Mouse (Mus musculus) midbrain, embryonic 16.5 days (tissue): ENCODE data around the gene Glipr1. TPM values are rescaled to one million over a fixed set of nuclear protein-coding genes. Genes with fewer than 3 reads are reported as not detected.
"Not testable (repeated sequence)": the region's sequence is repeated elsewhere in the genome, so short reads cannot be mapped to it uniquely, and the experiment has no call there.

Experiments used
- ATAC-seq: fragments of 200-750 bp; cut with Nextera tagmentation; 2 replicates; pipeline ENCODE4 v1.8.0; 2017; ENCODE audit warnings: moderate TSS enrichment
- H3K27ac ChIP-seq: fragments of 300-500 bp; sonication (generic); 2 replicates; pipeline ENCODE4 v1.5.1; 2014; ENCODE audit warnings: mild to moderate bottlenecking, low read length, mixed read lengths
- H3K27me3 ChIP-seq: fragments of 300-500 bp; sonication (generic); 2 replicates; pipeline ENCODE4 v1.6.1; 2014; ENCODE audit warnings: low read depth, low read length, mixed read lengths; ENCODE audit not compliant: control insufficient read depth, insufficient read depth
- H3K36me3 ChIP-seq: fragments of 300-500 bp; sonication (generic); 2 replicates; pipeline ENCODE4 v1.6.1; 2014; ENCODE audit warnings: mild to moderate bottlenecking, low read length, moderate library complexity, mixed read lengths; ENCODE audit not compliant: control insufficient read depth, insufficient read depth
- H3K4me1 ChIP-seq: fragments of 300-500 bp; sonication (generic); 2 replicates; pipeline ENCODE4 v1.6.1; 2014; ENCODE audit warnings: mild to moderate bottlenecking, low read length, mixed read lengths; ENCODE audit not compliant: control insufficient read depth, insufficient read depth
- H3K4me2 ChIP-seq: fragments of 300-500 bp; sonication (generic); 2 replicates; pipeline ENCODE4 v1.6.1; 2014; ENCODE audit warnings: mild to moderate bottlenecking, low read length, mixed read lengths
- H3K4me3 ChIP-seq: fragments of 300-500 bp; sonication (generic); 2 replicates; pipeline ENCODE4 v1.5.1; 2014; ENCODE audit warnings: low read depth, mild to moderate bottlenecking, low read length, moderate library complexity, mixed read lengths
- H3K9ac ChIP-seq: fragments of 300-500 bp; sonication (generic); 2 replicates; pipeline ENCODE4 v1.6.1; 2014; ENCODE audit warnings: low read depth, low read length, mixed read lengths
- H3K9me3 ChIP-seq: fragments of 300-500 bp; sonication (generic); replicated peaks from 2 replicates; pipeline ENCODE4 v1.6.1; 2014; ENCODE audit warnings: mild to moderate bottlenecking, low read length, mixed read lengths; ENCODE audit not compliant: control insufficient read depth, poor library complexity, severe bottlenecking
- WGBS: fragments of 180-500 bp; shearing (Covaris S2); extraction: QIAGEN DNeasy Blood & Tissue Kit; methylation state at CpG from one replicate; pipeline ENCODE4 v1.1.7; 2014; 5-methylcytosine and 5-hydroxymethylcytosine counted together
- polyA plus RNA-seq: library from polyadenylated mRNA; unstranded; fragments of >200 nt; fragmentation: Nextera tagmentation; extraction: Ambion mirVana; gene quantifications from 2 replicates; pipeline ENCODE4 v1.2.1, GENCODE M21; 2015

The Glipr1 gene
- polyA plus RNA-seq: 0.47 and 0.82 TPM in 2 replicates

DNA sequence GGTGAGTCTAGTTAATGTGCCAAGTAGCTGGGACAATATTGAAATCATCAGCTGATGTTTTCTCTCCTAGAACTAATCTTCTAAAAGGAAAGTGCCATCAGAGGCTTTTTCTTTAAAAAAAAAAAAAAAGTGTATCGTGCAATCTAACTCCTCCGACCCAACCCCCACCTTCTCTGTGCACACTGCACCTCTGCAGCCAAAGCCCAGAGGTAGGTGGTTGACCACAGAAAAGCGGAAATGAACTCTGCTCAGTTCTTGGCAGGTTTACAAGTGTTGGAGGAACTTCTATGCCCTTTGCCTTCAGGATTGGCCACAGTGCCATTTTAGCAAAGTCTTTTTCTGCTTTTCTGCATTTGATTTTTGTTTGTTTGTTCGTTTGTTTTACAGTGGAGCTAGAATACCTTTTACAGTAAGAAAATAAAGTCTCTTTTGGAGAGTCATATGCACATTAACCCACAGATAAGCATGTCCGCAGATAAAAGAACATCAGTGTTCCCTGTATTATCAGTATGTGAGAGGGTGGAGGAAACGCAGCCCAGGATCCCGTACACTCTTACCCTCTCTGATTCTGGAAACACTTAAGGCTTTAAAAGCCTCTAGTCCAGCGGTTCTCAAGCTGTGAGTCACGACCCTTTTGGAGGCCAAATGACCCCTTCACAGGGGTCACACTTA lies at the start of gene Glipr1:
Gene Glipr1, minus strand, starts transcription at position 88 of the 672 bp plus-strand sequence.
- Histone ChIP-seq H3K36me3 (no peaks in the 10 kb centered on the region), H3K27ac (no peak within 1 kb of the TSS), H3K27me3 (no peaks in the 10 kb centered on the region), H3K4me1 (no peaks in the 10 kb centered on the region), H3K4me2 (no peak within 1 kb of the TSS), H3K9me3 (no peaks in the 10 kb centered on the region), H3K9ac (no peak within 1 kb of the TSS), H3K4me3 (no peak within 1 kb of the TSS)
- no peak for ATAC-seq
- 75% methylated on average over 9 of the region's 9 CpGs for WGBS

GRCm38 (mm10) chr10:112051956-112052355 lies 49.5 kb upstream of the Glipr1 start:
- H3K36me3 ChIP-seq, H3K4me2 ChIP-seq, H3K4me3 ChIP-seq, H3K9me3 ChIP-seq, H3K27ac ChIP-seq, ATAC-seq, H3K4me1 ChIP-seq, H3K27me3 ChIP-seq, H3K9ac ChIP-seq: not testable (repeated sequence)
- 67% methylated on average over 2 of the region's 2 CpGs for WGBS

GRCm38 (mm10) chr10:112051220-112051619 lies 48.8 kb upstream of the Glipr1 start:
- Histone ChIP-seq H3K9me3 (no peaks in the 10 kb centered on the region), H3K27ac (no peak overlapping the region), H3K36me3 (no peaks in the 10 kb centered on the region), H3K4me2 (no peak overlapping the region), H3K27me3 (no peaks in the 10 kb centered on the region), H3K4me1 (no peaks in the 10 kb centered on the region), H3K9ac (no peak overlapping the region), H3K4me3 (no peak overlapping the region)
- ATAC-seq: no peak

DNA sequence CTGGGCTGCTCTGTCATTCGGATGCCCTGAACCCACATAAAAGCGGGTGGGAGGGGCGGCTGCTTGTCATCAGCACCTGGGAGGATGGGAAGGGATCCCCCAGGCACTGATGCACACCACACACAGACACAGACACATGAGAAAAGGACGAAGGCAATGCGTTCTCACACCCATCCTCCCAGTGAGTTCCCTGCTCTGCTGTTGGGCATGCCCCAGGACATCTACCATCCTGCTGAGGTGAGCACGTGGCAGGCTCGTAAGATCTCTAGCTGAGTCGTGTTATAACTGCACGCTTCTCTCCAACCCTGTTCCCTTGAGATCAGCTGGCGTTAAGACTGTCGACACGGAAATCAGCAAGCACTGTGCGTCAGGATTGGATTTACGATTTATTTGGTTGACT lies 41.9 kb upstream of the Glipr1 start:
- H3K36me3 ChIP-seq, H3K9me3 ChIP-seq, H3K4me3 ChIP-seq, H3K4me1 ChIP-seq, H3K27me3 ChIP-seq, H3K27ac ChIP-seq, H3K9ac ChIP-seq: not testable (repeated sequence)
- WGBS: 44% methylated on average over 14 of the region's 14 CpGs
- peak overlapping the region; percentile 34; the same call in 1 of the 2 replicates for H3K4me2 ChIP-seq
- peak; percentile 82 for ATAC-seq

GRCm38 (mm10) chr10:112043523-112043922 lies 41.1 kb upstream of the Glipr1 start:
- H3K4me3 ChIP-seq, H3K9ac ChIP-seq, H3K9me3 ChIP-seq, H3K4me1 ChIP-seq, H3K27ac ChIP-seq, H3K4me2 ChIP-seq, ATAC-seq, H3K36me3 ChIP-seq, H3K27me3 ChIP-seq: not testable (repeated sequence)
- 85% methylated on average over 9 of the region's 9 CpGs for WGBS

DNA sequence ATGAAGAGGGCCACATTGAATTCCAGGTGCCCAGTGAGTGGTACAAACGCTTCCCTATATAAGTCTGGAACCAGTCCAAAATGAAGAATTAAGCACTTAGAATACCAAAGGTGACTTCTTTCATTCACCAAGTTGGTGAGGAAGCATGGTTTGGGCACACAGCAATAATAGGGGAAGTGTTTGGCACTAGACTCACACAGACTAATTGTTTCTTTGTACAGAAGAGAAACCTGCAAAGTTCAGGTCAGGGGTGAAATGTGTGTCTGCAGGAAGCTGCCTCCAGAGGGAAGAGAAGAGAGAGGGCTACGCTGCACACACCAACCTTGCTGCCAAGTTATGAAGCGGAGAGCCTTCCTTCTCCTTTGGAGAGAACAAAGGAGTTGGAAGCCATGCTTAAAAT lies 26.3 kb upstream of the Glipr1 start:
- H3K27me3 ChIP-seq, ATAC-seq, H3K4me3 ChIP-seq, H3K36me3 ChIP-seq, H3K4me1 ChIP-seq, H3K4me2 ChIP-seq, H3K27ac ChIP-seq, H3K9me3 ChIP-seq, H3K9ac ChIP-seq: not testable (repeated sequence)
- WGBS: 62% methylated on average over 3 of the region's 3 CpGs

- no peak for ATAC-seq
- H3K9ac ChIP-seq: no peak overlapping the region
- no peaks in the 10 kb centered on the region for H3K27me3 ChIP-seq
- no peak overlapping the region for H3K4me2 ChIP-seq
- 84% methylated on average over 2 of the region's 2 CpGs for WGBS
- H3K9me3 ChIP-seq: no peaks in the 10 kb centered on the region
- H3K4me1 ChIP-seq: no peaks in the 10 kb centered on the region
- H3K36me3 ChIP-seq: no peaks in the 10 kb centered on the region
- H3K27ac ChIP-seq: no peak overlapping the region
- no peak overlapping the region for H3K4me3 ChIP-seq
These were observed 21.2 kb upstream of the Glipr1 start for GRCm38 (mm10) chr10:112023585-112023984.

- H3K4me2 ChIP-seq, H3K9ac ChIP-seq, H3K27me3 ChIP-seq, H3K36me3 ChIP-seq, ATAC-seq, H3K9me3 ChIP-seq, H3K4me1 ChIP-seq, H3K4me3 ChIP-seq, H3K27ac ChIP-seq: not testable (repeated sequence)
- WGBS: 76% methylated on average over 1 of the region's 1 CpGs
These were observed 7.1 kb upstream of the Glipr1 start for GRCm38 (mm10) chr10:112009511-112009910.

DNA sequence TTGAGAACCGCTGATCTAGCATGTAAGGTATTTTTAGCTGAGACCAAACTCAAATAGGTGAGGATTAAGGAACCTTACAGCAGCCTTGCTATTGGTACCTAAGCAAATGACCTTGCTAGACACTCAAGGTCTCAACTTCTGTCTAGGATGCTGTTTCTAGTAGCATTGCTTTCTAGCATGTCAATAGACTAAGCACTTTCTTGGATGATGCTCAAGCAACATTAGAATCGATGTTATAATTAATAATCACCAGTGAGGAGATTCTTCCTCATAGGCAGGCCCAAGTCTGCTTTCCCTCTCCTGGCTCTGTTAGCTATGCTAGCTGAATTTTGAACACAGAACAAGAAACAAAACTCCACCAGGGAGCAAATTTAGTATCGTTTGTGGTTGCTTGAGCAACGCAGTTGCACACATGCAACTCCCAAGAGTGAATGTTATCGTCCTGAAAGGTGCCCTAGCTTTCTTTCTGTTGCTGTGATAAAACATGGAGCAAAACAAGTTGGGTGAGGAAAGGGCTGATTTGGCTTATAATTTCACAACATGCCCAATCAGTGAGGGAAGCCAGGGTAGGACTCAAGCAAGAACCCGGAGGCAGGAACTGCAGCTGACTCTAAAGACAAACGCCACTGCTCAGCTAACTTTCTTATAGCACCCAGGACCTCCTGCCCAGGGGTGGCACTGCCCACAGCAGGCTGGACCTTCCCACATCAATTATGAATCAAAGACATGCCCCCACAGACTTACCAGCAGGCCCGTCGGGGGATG lies 493 bp downstream of the Glipr1 start:
- 88% methylated on average over 9 of the region's 9 CpGs for WGBS

More for the DNA sequence above, 493 bp downstream of the Glipr1 start:
- Histone ChIP-seq H3K27ac (no peak overlapping the region), H3K9ac (no peak overlapping the region), H3K4me2 (no peak overlapping the region), H3K27me3 (no peaks in the 10 kb centered on the region), H3K4me1 (no peaks in the 10 kb centered on the region), H3K36me3 (no peaks in the 10 kb centered on the region), H3K4me3 (no peak overlapping the region), H3K9me3 (no peaks in the 10 kb centered on the region)
- no peak for ATAC-seq
